Mouse (Mus musculus): ENCODE measurements around the gene Serf2.

Serf2 gene

DNA sequence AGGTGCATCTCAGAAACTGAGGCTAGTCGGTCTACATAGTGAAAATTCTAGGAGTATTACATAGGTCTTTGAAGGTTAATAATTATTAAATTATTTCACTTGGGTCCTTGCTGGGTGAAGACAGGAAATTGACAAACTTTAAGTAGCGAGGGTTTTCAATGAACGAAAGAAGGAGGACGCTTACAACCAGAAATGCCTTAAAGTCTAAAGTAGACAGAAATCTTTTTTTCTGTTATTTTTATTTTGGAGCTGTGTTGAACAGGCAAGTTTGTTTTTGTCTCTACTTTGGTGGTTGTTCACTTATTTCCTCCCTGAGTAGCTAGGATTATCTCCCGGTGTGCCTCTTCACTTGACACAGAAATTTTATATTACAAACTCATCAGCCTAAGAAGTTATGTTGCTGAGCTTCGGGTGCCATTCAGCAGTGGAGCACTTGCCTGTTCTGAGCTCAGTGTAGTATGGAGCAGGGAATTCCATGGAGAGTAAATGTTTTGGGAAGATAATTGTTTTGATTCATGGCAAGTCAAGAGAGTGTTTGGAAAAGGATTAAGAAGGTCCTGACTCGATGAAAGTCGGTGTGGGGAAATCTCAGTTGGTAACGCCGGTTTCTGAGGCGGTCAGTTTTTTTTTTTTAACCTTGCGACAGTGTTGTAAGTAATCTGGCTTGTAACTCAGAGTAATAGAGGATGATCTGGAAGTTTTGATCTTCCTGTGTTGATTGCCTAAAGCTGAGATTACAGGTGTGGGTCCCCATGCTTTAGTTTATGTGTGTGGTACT is 58.4 kb downstream of the Serf2 start:
- no peak for DNase-seq
